Comparison of ENCODE assay signal across 20 mouse cellular contexts in genomic region chr7:37359473-37359872, GRCm38 (mm10).
DNase-seq lines count a peak whose midpoint lies in the region; ATAC-seq and TF ChIP-seq lines count a peak whose summit lies in the region.
"Had no signal": no experiment of that assay in that cellular context is flagged by ENCODE, and none has a peak within 500 bp of the region (broad histone marks: within the 10 kb centered on the region; RNA-seq: fewer than 3 reads in every experiment).

No protein-coding gene starts in this region.

- H3K27ac ChIP-seq in layer of hippocampus, adult 2 months = peak overlapping the region; percentile 62; the same call in 1 of the 2 replicates
- H3K27ac ChIP-seq in midbrain, postnatal 0 days (ENCODE audit: low read depth, low read length) = no peak overlapping the region
- no peak overlapping the region for H3K27ac ChIP-seq in midbrain, embryonic 11.5 days (ENCODE audit: low read depth, low read length)
- H3K27ac ChIP-seq in limb, embryonic 10.5 days = 0 out of 2 replicates have a peak overlapping the region, but pooled peaks have one; percentile 8
- H3K27ac ChIP-seq: embryonic facial prominence, embryonic 12.5 days; embryonic facial prominence, embryonic 15.5 days; gastrocnemius, adult 2 months; heart, embryonic 15.5 days; hindbrain, embryonic 14.5 days had no signal

- H3K4me2 ChIP-seq in midbrain, postnatal 0 days (ENCODE audit: low read depth, low read length, poor library complexity, severe bottlenecking) = no peak overlapping the region
- no peak overlapping the region for H3K4me2 ChIP-seq in midbrain, embryonic 11.5 days
- H3K4me2 ChIP-seq: embryonic facial prominence, embryonic 12.5 days; embryonic facial prominence, embryonic 15.5 days; heart, embryonic 12.5 days; heart, embryonic 15.5 days; hindbrain, embryonic 14.5 days had no signal

- no peaks in the 10 kb centered on the region for H3K9me3 ChIP-seq in midbrain, postnatal 0 days (ENCODE audit: low read length)
- H3K9me3 ChIP-seq in midbrain, embryonic 11.5 days (ENCODE audit: control insufficient read depth, low read length) = no peaks in the 10 kb centered on the region
- no peaks in the 10 kb centered on the region for H3K9me3 ChIP-seq in limb, embryonic 10.5 days (replicated peaks)
- H3K9me3 ChIP-seq: embryonic facial prominence, embryonic 12.5 days; embryonic facial prominence, embryonic 15.5 days; heart, embryonic 12.5 days; heart, embryonic 15.5 days had no signal

- TF ChIP-seq CTCF in layer of hippocampus, adult 2 months (conservative IDR thresholded peaks at IDR 0.05) = no peak; the same call in 1 of the 2 replicates
- TF ChIP-seq CTCF in midbrain, postnatal 0 days (IDR thresholded peaks at IDR 0.05) = peak; percentile 4; the same call in 1 of the 2 replicates

- peaks cover 4% of the 10 kb centered on the region; the same call in 1 of the 2 replicates for H3K27me3 ChIP-seq in midbrain, postnatal 0 days (ENCODE audit: insufficient read depth, low read length)
- H3K27me3 ChIP-seq in midbrain, embryonic 11.5 days (ENCODE audit: control insufficient read depth, insufficient read depth, low read length) = no peaks in the 10 kb centered on the region; the same call in 1 of the 2 replicates
- H3K27me3 ChIP-seq in limb, embryonic 10.5 days (ENCODE audit: low read depth, poor library complexity, severe bottlenecking) = peaks cover 15% of the 10 kb centered on the region
- H3K27me3 ChIP-seq: CH12.LX; embryonic facial prominence, embryonic 12.5 days; heart, embryonic 12.5 days; heart, embryonic 15.5 days; Patski had no signal

- H3K4me3 ChIP-seq in layer of hippocampus, adult 2 months = no peak overlapping the region
- no peak overlapping the region for H3K4me3 ChIP-seq in midbrain, postnatal 0 days (ENCODE audit: low read depth, low read length)
- H3K4me3 ChIP-seq in midbrain, embryonic 11.5 days (ENCODE audit: low read depth, low read length) = no peak overlapping the region
- H3K4me3 ChIP-seq in limb, embryonic 10.5 days = no peak overlapping the region
- H3K4me3 ChIP-seq: embryonic facial prominence, embryonic 12.5 days; embryonic facial prominence, embryonic 15.5 days; gastrocnemius, adult 2 months; heart, embryonic 12.5 days; heart, embryonic 15.5 days had no signal

- no peaks in the 10 kb centered on the region for H3K36me3 ChIP-seq in midbrain, postnatal 0 days (ENCODE audit: insufficient read depth, low read length)
- H3K36me3 ChIP-seq in midbrain, embryonic 11.5 days (ENCODE audit: control insufficient read depth, insufficient read depth, low read length) = no peaks in the 10 kb centered on the region
- H3K36me3 ChIP-seq in limb, embryonic 10.5 days = no peaks in the 10 kb centered on the region
- H3K36me3 ChIP-seq: embryonic facial prominence, embryonic 12.5 days; embryonic facial prominence, embryonic 15.5 days; G1E; heart, embryonic 12.5 days; heart, embryonic 15.5 days had no signal

- ATAC-seq in midbrain, postnatal 0 days (ENCODE audit: low FRiP score) = no peak
- no peak for ATAC-seq in midbrain, embryonic 11.5 days (ENCODE audit: low FRiP score)
- ATAC-seq: forebrain, embryonic 14.5 days; forebrain, postnatal 0 days; Patski had no signal

- intact Hi-C loops in heart, postnatal 10 days (cut with DNase I) = loop anchor here (5.0 to 10.0 kb wide), 3 partner anchors 1477 to 1675 kb away; no protein-coding TSS in a partner anchor

- 75% methylated on average over 8 of the region's 8 CpGs for WGBS in midbrain, postnatal 0 days
- WGBS in midbrain, embryonic 11.5 days = 84% methylated on average over 8 of the region's 8 CpGs
- WGBS in limb, embryonic 10.5 days = 86% methylated on average over 8 of the region's 8 CpGs

- DNase-seq in heart, adult 11 months = peak; percentile 82
- no peak for DNase-seq in heart, postnatal 10 days
- DNase-seq in layer of hippocampus, adult 2 months (ENCODE audit: low spot score in 2 of 2) = no peak
- DNase-seq in layer of hippocampus, postnatal 10 days (ENCODE audit: low spot score in 2 of 2) = no peak
- DNase-seq in midbrain, postnatal 0 days (ENCODE audit: low spot score) = no peak
- DNase-seq in midbrain, embryonic 11.5 days (ENCODE audit: low spot score, missing footprints) = no peak
- no peak for DNase-seq in limb, embryonic 10.5 days (ENCODE audit: low spot score)
- DNase-seq: cerebellum, adult 9-11 months; gastrocnemius, postnatal 14 days had no signal

- H3K9ac ChIP-seq in midbrain, postnatal 0 days (replicated peaks; ENCODE audit: low read length, poor library complexity, severe bottlenecking) = no peak overlapping the region
- no peak overlapping the region for H3K9ac ChIP-seq in midbrain, embryonic 11.5 days (ENCODE audit: low read length)
- H3K9ac ChIP-seq: embryonic facial prominence, embryonic 12.5 days; embryonic facial prominence, embryonic 15.5 days; forebrain, postnatal 0 days; heart, embryonic 12.5 days; heart, embryonic 15.5 days; hindbrain, embryonic 14.5 days had no signal

- H3K4me1 ChIP-seq in midbrain, postnatal 0 days (ENCODE audit: insufficient read depth, low read length) = peaks cover 8% of the 10 kb centered on the region; the same call in 1 of the 2 replicates
- H3K4me1 ChIP-seq in midbrain, embryonic 11.5 days (ENCODE audit: control insufficient read depth, insufficient read depth, low read length) = peaks cover 31% of the 10 kb centered on the region
- peaks cover 41% of the 10 kb centered on the region for H3K4me1 ChIP-seq in limb, embryonic 10.5 days

Comparison
In these comparisons a context has a peak if more than half of its experiments do, and no peak if none do; other contexts are left out.
1. H3K27ac ChIP-seq: peak in layer of hippocampus, adult 2 months (single experiment) and limb, embryonic 10.5 days (single experiment); none in midbrain, postnatal 0 days (single experiment) and midbrain, embryonic 11.5 days (single experiment).